8 mouse cellular contexts compared by ENCODE assay signal in the genomic region with DNA sequence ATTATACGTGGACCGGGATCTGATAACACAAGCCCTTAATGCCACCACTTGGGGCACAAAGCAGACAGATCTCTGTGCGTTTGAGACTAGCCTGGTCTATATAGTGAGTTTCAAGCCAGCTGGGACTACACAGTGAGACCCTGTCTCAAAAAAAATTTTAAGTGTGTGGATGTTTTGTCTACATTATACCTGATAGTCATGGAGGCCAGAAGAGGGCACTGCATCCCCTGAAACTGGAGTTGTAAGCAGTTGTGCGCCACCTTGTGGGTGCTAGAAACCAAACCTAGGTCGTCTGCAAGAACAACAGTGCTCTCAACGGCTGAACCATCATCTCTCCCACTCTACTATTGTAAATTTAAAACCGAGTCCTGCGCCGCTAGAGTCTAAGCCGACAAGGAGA. TPM values are rescaled to one million over a fixed set of nuclear protein-coding genes. Genes with fewer than 3 reads are reported as not detected.
A peak's percentile ranks its signal among the peaks of the same experiment; 100 is the strongest.
DNase-seq lines count a peak whose midpoint lies in the region; ATAC-seq and TF ChIP-seq lines count a peak whose summit lies in the region.

No protein-coding gene starts in this region.

- no peaks in the 10 kb centered on the region for H3K9me3 ChIP-seq in limb, embryonic 10.5 days (replicated peaks)
- H3K9me3 ChIP-seq in midbrain, embryonic 10.5 days (replicated peaks), result 0 out of 2 replicates have a peak, but pooled peaks cover 3% of the 10 kb centered on the region

- no peak for TF ChIP-seq POLR2A in small intestine, adult 2 months (IDR thresholded peaks at IDR 0.05; ENCODE audit: low read depth, low read length)

- peak; percentile 64 to 65 for DNase-seq in left cerebral cortex, adult 18-20 months (ENCODE audit: low spot score in 2 of 2)
- no peak for DNase-seq in left cerebral cortex, adult 11 months (ENCODE audit: low spot score)
- DNase-seq in cerebellum, postnatal 36 days, result peak; percentile 76
- peak; percentile 44 to 52 for DNase-seq in frontal cortex, postnatal 25 days (ENCODE audit: low spot score in 2 of 2)
- peak; percentile 76 for DNase-seq in limb, embryonic 10.5 days (ENCODE audit: low spot score)
- peak; percentile 81 for DNase-seq in midbrain, embryonic 10.5 days (ENCODE audit: low spot score)

- H3K27me3 ChIP-seq in limb, embryonic 10.5 days (ENCODE audit: low read depth, poor library complexity, severe bottlenecking), result no peaks in the 10 kb centered on the region
- no peaks in the 10 kb centered on the region for H3K27me3 ChIP-seq in midbrain, embryonic 10.5 days (ENCODE audit: low read depth, poor library complexity, severe bottlenecking)
- H3K27me3 ChIP-seq in small intestine, adult 2 months (ENCODE audit: control insufficient read depth, insufficient read depth, low read length), result no peaks in the 10 kb centered on the region

- H3K4me1 ChIP-seq in limb, embryonic 10.5 days, result peaks cover 11% of the 10 kb centered on the region
- H3K4me1 ChIP-seq in midbrain, embryonic 10.5 days, result peaks cover 19% of the 10 kb centered on the region
- H3K4me1 ChIP-seq in small intestine, adult 2 months (ENCODE audit: control insufficient read depth, insufficient read depth, insufficient read length, low read length), result no peaks in the 10 kb centered on the region

- peak; percentile 97; the same call in 1 of the 2 replicates for TF ChIP-seq CTCF in small intestine, adult 2 months (IDR thresholded peaks at IDR 0.05; ENCODE audit: extremely low read depth, insufficient read length, insufficient replicate concordance, low read depth, low read length)

- H3K36me3 ChIP-seq in limb, embryonic 10.5 days, result no peaks in the 10 kb centered on the region
- no peaks in the 10 kb centered on the region for H3K36me3 ChIP-seq in midbrain, embryonic 10.5 days
- no peaks in the 10 kb centered on the region for H3K36me3 ChIP-seq in small intestine, adult 2 months (ENCODE audit: control insufficient read depth, insufficient read depth, low read length)

- ATAC-seq in inflammation-experienced regulatory T-cells, adult 6 months, result peak; percentile 39

- 26% methylated on average over 10 of the region's 10 CpGs for WGBS in limb, embryonic 10.5 days
- WGBS in midbrain, embryonic 10.5 days, result 31% methylated on average over 10 of the region's 10 CpGs
- WGBS in small intestine, adult 2 months, result 37% methylated on average over 10 of the region's 10 CpGs

- peak overlapping the region; percentile 88 for H3K4me3 ChIP-seq in limb, embryonic 10.5 days
- H3K4me3 ChIP-seq in midbrain, embryonic 10.5 days, result peak overlapping the region; percentile 75
- no peak overlapping the region for H3K4me3 ChIP-seq in small intestine, adult 2 months (ENCODE audit: low read depth, low read length)

- H3K27ac ChIP-seq in limb, embryonic 10.5 days, result 0 out of 2 replicates have a peak overlapping the region, but pooled peaks have one; percentile 88
- 0 out of 2 replicates have a peak overlapping the region, but pooled peaks have one; percentile 19 for H3K27ac ChIP-seq in midbrain, embryonic 10.5 days (replicated peaks)
- no peak overlapping the region for H3K27ac ChIP-seq in small intestine, adult 2 months (ENCODE audit: insufficient read depth, low read depth, low read length)

RNA-seq across cellular contexts. Expression of a gene that starts 0.6 kb away (rescaled TPM):
- 10 to 100 TPM; 12.1 to 13.4 TPM for total RNA-seq in left cerebral cortex, adult 18-20 months (2021)
- polyA plus RNA-seq in inflammation-experienced regulatory T-cells, adult 6 months (2017; shearing (Covaris generic)), result 10 to 100 TPM in 2 of 3 experiments, 1 to 10 TPM in 1; 9.2 to 12.9 (median 10.2) TPM
- polyA plus RNA-seq in limb, embryonic 10.5 days (2016; fragmentation: Nextera tagmentation; extraction: Ambion mirVana), result 22.0 and 24.1 TPM in 2 replicates
- polyA plus RNA-seq in midbrain, embryonic 10.5 days (2016; fragmentation: Nextera tagmentation; extraction: Ambion mirVana), result 17.0 and 17.4 TPM in 2 replicates
- 4.9 and 12.9 TPM in 2 replicates for polyA plus RNA-seq in small intestine, adult 2 months (2012; rRNA removed)

RNA-seq across cellular contexts. Expression of a gene that starts 9.3 kb away (rescaled TPM):
- 10 to 100 TPM; 79.2 to 88.8 TPM for total RNA-seq in left cerebral cortex, adult 18-20 months (2021)
- 10 to 100 TPM in 1 of 3 experiments, 1 to 10 TPM in 2; 6.0 to 10.9 (median 9.7) TPM for polyA plus RNA-seq in inflammation-experienced regulatory T-cells, adult 6 months (2017; shearing (Covaris generic))
- polyA plus RNA-seq in limb, embryonic 10.5 days (2016; fragmentation: Nextera tagmentation; extraction: Ambion mirVana), result 20.3 and 22.1 TPM in 2 replicates
- 20.7 and 29.0 TPM in 2 replicates for polyA plus RNA-seq in midbrain, embryonic 10.5 days (2016; fragmentation: Nextera tagmentation; extraction: Ambion mirVana)
- 4.5 and 5.2 TPM in 2 replicates for polyA plus RNA-seq in small intestine, adult 2 months (2012; rRNA removed)
